Mouse (Mus musculus): ENCODE measurements around the gene Cyp4a30b. TPM values are rescaled to one million over a fixed set of nuclear protein-coding genes. Genes with fewer than 3 reads are reported as not detected.

Gene Cyp4a30b
- not detected for polyA plus RNA-seq (2015; fragmentation: Illumina TruSeq; extraction: RNeasy Lipid Tissue Mini Kit (QIAGEN cat#74804); ENCODE audit: low read depth, low replicate concordance)

DNA sequence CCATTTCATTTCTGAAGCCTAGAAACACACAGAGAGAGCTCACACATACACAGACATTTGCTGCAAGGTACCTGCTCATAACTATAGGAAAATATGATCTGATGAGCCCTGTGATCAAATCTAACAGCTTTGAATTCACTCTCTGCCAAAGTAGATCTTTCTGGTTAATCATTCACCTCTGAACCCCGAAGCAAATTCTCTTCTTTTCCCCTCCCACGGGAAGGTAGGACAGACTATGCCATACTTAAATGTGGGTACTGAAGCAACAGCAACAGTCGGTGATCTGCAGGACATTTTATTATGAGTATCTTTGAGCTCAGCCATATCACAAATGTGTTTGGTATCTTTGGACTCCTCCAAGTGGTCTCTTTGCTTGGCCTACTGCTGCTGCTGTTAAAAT is at the start of gene Cyp4a30b:
TSS of gene Cyp4a30b (plus strand) at position 301 of the 400 bp plus-strand sequence.

DNA sequence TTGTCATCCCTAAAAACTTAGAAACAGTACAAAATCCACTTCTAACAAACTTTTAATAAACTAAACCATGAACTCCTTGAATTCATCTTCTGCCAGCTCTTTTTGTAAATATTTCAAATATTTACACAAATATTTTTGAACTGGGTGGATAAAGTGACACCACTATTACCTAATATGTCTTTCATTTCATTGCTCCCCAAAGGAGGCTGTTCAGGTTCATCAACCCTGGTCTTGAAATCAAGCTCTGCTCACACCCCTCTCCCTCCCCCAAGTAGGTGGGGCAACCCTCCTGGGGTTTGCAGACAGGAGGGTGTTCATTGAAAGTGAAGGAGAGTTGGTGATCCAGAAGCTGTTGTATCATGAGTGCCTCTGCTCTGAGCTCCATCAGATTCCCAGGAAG is 41.1 kb upstream of the Cyp4a30b start, which contains the start of gene Cyp4a12b:
TSS of gene Cyp4a12b (plus strand) at position 301 of the 400 bp plus-strand sequence.

DNA sequence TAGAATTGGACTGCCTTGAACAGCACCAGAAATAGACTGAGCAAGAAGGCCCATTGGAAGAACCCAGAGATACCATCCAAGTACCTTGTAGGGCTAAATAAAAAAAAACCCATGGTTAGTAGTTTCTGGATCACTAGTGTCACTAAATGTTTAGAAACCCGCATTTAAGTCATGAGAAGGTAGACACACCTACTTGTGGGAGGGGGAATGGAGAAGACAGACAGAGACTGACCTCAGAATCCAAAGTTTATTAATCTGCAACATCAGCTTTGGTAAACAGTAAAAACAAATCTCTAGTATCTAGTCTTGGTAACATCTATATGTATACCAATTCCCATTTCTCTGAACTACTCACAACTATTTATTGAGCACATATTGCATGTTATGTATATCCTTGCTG is 43.6 kb downstream of the Cyp4a30b start, which contains the start of gene Cyp4a14:
TSS of gene Cyp4a14 (minus strand) at position 142 of the 400 bp plus-strand sequence.

DNA sequence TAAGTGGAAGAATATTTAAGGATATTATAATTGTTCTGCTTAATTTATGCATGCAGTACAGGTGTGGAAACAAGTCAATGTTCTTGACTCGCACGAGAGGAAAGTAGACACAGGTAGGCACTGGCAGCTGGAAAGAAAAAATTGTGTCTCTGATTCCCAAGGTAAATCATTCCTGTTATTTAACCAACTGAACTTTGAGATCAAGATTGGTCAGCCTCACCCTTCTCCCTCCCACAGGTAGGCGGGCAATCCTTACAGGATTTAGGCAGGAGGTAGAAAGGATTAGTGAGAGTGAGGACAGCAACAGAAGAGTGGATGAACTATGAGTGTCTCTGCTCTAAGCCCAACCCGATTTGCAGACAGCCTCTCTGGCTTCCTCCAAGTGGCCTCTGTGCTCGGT is 65.6 kb downstream of the Cyp4a30b start, which contains the start of gene Cyp4a10:
TSS of gene Cyp4a10 (plus strand) at position 265 of the 400 bp plus-strand sequence.

Other genes with a start within 250 kb of the Cyp4a30b start
- not detected for gene Cyp4a29, start 210.5 kb upstream of the Cyp4a30b start, polyA plus RNA-seq (2015; fragmentation: Illumina TruSeq; extraction: RNeasy Lipid Tissue Mini Kit (QIAGEN cat#74804); ENCODE audit: low read depth, low replicate concordance)
- gene Cyp4a12a, start 153.6 kb upstream of the Cyp4a30b start, polyA plus RNA-seq (2015; fragmentation: Illumina TruSeq; extraction: RNeasy Lipid Tissue Mini Kit (QIAGEN cat#74804); ENCODE audit: low read depth, low replicate concordance), result not detected
- not detected for gene Cyp4a12b, start 41.0 kb upstream of the Cyp4a30b start, polyA plus RNA-seq (2015; fragmentation: Illumina TruSeq; extraction: RNeasy Lipid Tissue Mini Kit (QIAGEN cat#74804); ENCODE audit: low read depth, low replicate concordance)
- 0.18 TPM for gene Cyp4a14, start 43.5 kb downstream of the Cyp4a30b start, polyA plus RNA-seq (2015; fragmentation: Illumina TruSeq; extraction: RNeasy Lipid Tissue Mini Kit (QIAGEN cat#74804); ENCODE audit: low read depth, low replicate concordance)
- gene Cyp4a10, start 65.7 kb downstream of the Cyp4a30b start, polyA plus RNA-seq (2015; fragmentation: Illumina TruSeq; extraction: RNeasy Lipid Tissue Mini Kit (QIAGEN cat#74804); ENCODE audit: low read depth, low replicate concordance), result not detected
- gene Cyp4a31, start 111.0 kb downstream of the Cyp4a30b start, polyA plus RNA-seq (2015; fragmentation: Illumina TruSeq; extraction: RNeasy Lipid Tissue Mini Kit (QIAGEN cat#74804); ENCODE audit: low read depth, low replicate concordance), result not detected
- not detected for gene Cyp4a32, start 148.4 kb downstream of the Cyp4a30b start, polyA plus RNA-seq (2015; fragmentation: Illumina TruSeq; extraction: RNeasy Lipid Tissue Mini Kit (QIAGEN cat#74804); ENCODE audit: low read depth, low replicate concordance)
- gene Cyp4b1, start 195.1 kb downstream of the Cyp4a30b start, polyA plus RNA-seq (2015; fragmentation: Illumina TruSeq; extraction: RNeasy Lipid Tissue Mini Kit (QIAGEN cat#74804); ENCODE audit: low read depth, low replicate concordance), result 1.0 TPM

Measured in brain, adult 10 weeks (tissue).